Mouse (Mus musculus) kidney, adult 11 months (tissue): ENCODE data around the gene Olfr487.
"Not testable (repeated sequence)": the region's sequence is repeated elsewhere in the genome, so short reads cannot be mapped to it uniquely, and the experiment has no call there.

Source experiments
- DNase-seq: peaks from one replicate; pipeline ENCODE4 v3.0.0; 2022

The Olfr487 gene

GRCm38 (mm10) chr7:108214536-108214935 is at the start of gene Olfr487:
Olfr487 (minus strand) TSS chr7:108214636.
- DNase-seq = not testable (repeated sequence)

GRCm38 (mm10) chr7:108258247-108258646 is 43.8 kb upstream of the Olfr487 start, which contains the start of gene Olfr488:
Olfr488 (minus strand) TSS chr7:108258347.
- no peak for DNase-seq

- no peak for DNase-seq
Observed at GRCm38 (mm10) chr7:108233551-108233950, 19.1 kb upstream of the Olfr487 start.

- DNase-seq = no peak
Observed at GRCm38 (mm10) chr7:108196938-108197337, 17.5 kb downstream of the Olfr487 start.

- not testable (repeated sequence) for DNase-seq
Observed at GRCm38 (mm10) chr7:108196337-108196736, 18.1 kb downstream of the Olfr487 start.

- DNase-seq = not testable (repeated sequence)
Observed at GRCm38 (mm10) chr7:108192714-108193113, 21.7 kb downstream of the Olfr487 start.

GRCm38 (mm10) chr7:108191196-108191595 is 23.2 kb downstream of the Olfr487 start:
- DNase-seq = not testable (repeated sequence)

DNA sequence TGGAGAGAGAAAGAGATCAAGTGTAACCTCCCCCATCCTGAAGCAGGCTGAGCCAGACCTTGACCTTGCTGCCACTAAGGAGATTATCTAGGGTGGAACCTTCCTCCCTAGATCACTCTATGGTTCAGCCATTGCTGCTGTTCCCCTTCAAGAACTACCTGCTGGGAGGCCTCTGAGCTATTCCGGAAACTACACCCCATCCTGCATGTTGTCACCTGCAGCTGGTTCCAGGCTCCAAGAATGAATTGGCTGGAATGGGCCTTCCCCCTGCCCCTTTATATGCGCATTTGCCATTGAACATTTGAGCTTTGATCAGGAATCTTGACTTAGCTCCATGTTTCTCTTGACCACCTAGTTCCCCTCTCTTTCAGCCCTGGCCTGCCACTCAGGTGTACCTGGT is 29.2 kb downstream of the Olfr487 start:
- DNase-seq = not testable (repeated sequence)

DNA sequence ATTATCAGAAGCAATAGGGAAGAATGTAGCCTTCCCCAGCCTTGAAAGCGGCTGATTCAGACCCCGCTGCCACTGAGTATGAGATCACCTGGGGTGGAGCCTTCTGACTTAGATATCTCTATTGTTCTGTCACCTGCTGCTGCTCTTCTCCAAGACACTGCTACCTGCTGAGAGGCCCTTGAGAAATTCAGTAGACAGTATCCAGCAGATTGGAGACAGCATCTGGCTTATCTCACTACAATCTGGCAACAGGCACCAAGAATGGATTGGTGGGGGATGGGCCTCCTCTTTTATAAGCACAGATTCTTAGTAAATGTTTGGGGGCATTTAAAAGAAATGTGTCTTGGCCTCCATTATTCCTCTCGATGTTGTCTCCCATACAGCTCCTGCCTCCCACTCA is 30.0 kb downstream of the Olfr487 start:
- not testable (repeated sequence) for DNase-seq

DNA sequence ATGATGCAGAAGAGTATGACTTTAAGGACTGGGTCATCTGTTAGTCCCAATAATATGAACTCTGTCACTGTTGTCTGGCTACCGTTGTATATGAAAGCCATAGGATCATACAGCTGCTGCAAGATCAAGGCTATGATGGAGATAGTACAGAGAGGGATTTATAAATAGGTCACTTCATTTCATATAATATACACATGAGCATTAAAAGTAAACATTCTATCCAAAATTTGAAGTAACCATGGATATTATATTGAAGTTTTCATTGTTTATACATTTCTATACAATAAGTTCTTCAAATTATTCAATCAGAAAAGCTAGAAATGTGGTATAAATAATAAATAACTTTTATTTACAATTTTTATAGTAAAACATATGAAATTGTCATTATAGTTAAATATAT is 41.8 kb downstream of the Olfr487 start, which contains the start of gene Olfr486:
Gene Olfr486, minus strand, starts transcription at position 101 of the 400 bp plus-strand sequence.
- not testable (repeated sequence) for DNase-seq

DNA sequence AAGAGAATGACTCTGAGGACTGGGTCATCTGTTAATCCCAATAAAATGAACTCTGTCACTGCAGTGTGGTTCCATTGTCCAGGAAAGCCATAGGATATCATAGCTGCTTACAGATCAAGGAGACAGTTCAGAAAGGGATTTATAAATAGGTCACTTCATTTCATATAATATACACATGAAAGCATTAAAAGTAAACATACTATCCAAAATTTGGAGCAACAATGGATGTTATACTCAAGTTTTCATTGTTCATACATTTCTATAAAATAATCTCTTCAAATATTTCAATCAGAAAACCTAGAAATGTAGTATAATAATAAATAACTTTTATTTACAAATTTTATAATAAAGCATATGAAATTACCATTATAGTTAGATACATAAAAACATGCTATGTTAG is 54.7 kb downstream of the Olfr487 start, which contains the start of gene Olfr485:
Gene Olfr485, minus strand, starts transcription at position 101 of the 400 bp plus-strand sequence.
- DNase-seq = no peak
